Mouse (Mus musculus): Measurements from ENCODE around the gene 4931429L15Rik. TPM values are rescaled to one million over a fixed set of nuclear protein-coding genes. Genes with fewer than 3 reads are reported as not detected.

Gene 4931429L15Rik
- polyA plus RNA-seq, 1 experiment from 2014 or later, result not detected

DNA sequence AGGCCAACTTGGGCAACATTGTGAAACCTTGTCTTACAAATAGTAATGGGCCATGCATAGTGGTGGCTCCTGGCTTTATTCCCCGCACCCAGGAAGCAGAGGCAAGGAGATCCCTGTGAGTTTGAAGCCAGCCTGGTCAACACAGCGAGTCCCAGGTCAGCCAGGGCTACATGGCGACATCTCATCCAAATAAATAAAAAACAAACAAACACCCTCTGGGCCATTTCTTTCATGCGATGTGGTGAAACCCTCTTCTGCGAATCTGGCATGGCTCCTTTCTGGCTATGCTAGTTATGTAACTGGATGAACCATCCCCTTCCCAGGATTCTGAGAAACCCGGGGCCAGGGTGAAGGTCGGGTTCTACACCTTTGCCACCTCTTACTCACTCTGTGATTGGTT lies 63.6 kb downstream of the 4931429L15Rik start:
- Histone ChIP-seq H3K9ac (replicated peaks; ENCODE audit: low read depth, low read length) (no peak overlapping the region), H3K4me3 (replicated peaks; ENCODE audit: low read length) (no peak overlapping the region), H3K27me3 (replicated peaks; ENCODE audit: control insufficient read depth, insufficient read depth, low read length) (no peaks in the 10 kb centered on the region), H3K27ac (ENCODE audit: low read length) (no peak overlapping the region), H3K36me3 (ENCODE audit: control insufficient read depth, insufficient read depth) (no peaks in the 10 kb centered on the region), H3K9me3 (ENCODE audit: control insufficient read depth, low read length) (no peaks in the 10 kb centered on the region), H3K4me1 (replicated peaks; ENCODE audit: control insufficient read depth, insufficient read depth, low read length) (no peaks in the 10 kb centered on the region), H3K4me2 (ENCODE audit: low read length) (no peak overlapping the region)
- 92% methylated on average over 7 of the region's 7 CpGs for WGBS
- ATAC-seq, result no peak

Other genes with a start within 250 kb of the 4931429L15Rik start
- 1.4 and 1.5 TPM in 2 replicates for gene Apoa1, start 91.4 kb downstream of the 4931429L15Rik start, polyA plus RNA-seq (2015; fragmentation: Nextera tagmentation; extraction: Ambion mirVana)
- not detected in 2 replicates for gene Apoc3, start 84.3 kb downstream of the 4931429L15Rik start, polyA plus RNA-seq (2015; fragmentation: Nextera tagmentation; extraction: Ambion mirVana)
- gene Apoa4, start 79.3 kb downstream of the 4931429L15Rik start, polyA plus RNA-seq (2015; fragmentation: Nextera tagmentation; extraction: Ambion mirVana), result not detected in 2 replicates
- not detected in 2 replicates for gene Apoa5, start 51.4 kb downstream of the 4931429L15Rik start, polyA plus RNA-seq (2015; fragmentation: Nextera tagmentation; extraction: Ambion mirVana)
- 77.7 and 80.6 TPM in 2 replicates for gene Zpr1, start 46.9 kb downstream of the 4931429L15Rik start, polyA plus RNA-seq (2015; fragmentation: Nextera tagmentation; extraction: Ambion mirVana)
- 17.9 and 19.9 TPM in 2 replicates for gene Bud13, start 37.0 kb downstream of the 4931429L15Rik start, polyA plus RNA-seq (2015; fragmentation: Nextera tagmentation; extraction: Ambion mirVana)

Measured in forebrain, embryonic 16.5 days (tissue).